Mouse (Mus musculus) heart, postnatal 0 days (tissue): ENCODE measurements at regions not wholly inside any gene's neighbourhood (a gene's known extent, or its start where the extent isn't known, plus 50 kb on each side); places are given as distances from the start of the nearest gene placed in this dataset.

ENCODE experiments used
- CTCF ChIP-seq: IDR thresholded peaks from 2 replicates; pipeline ENCODE4 v1.5.1; 2016; ENCODE audit warnings: antibody characterized with exemption, control low read depth, low read depth
- EP300 ChIP-seq: IDR thresholded peaks from 2 replicates; pipeline ENCODE4 v1.6.1; 2016; ENCODE audit warnings: antibody characterized with exemption, low read depth

- no peak for TF ChIP-seq EP300
- TF ChIP-seq CTCF: no peak
Observed at GRCm38 (mm10) chr1:121177908-121178311, 154.5 kb downstream of the Insig2 start.
